Mouse (Mus musculus) spleen, adult 2 months (tissue): ENCODE data around the gene Olfr312. TPM values are rescaled to one million over a fixed set of nuclear protein-coding genes. Genes with fewer than 3 reads are reported as not detected.

Experiments
- DNase-seq, 2 experiments: peaks; one replicate each; pipeline versions ENCODE4 v3.0.0 to v3.0.0-alpha.2; 2012 to 2021; ENCODE audit warnings: low spot score in 2 of 2, low read depth in 1 of 2
- H3K27ac ChIP-seq: fragments of 200-500 bp; 2 replicates; pipeline ENCODE4 v1.5.1; 2012; ENCODE audit warnings: low read length, inconsistent platforms; ENCODE audit not compliant: insufficient read depth
- H3K27me3 ChIP-seq: fragments of 200-500 bp; 2 replicates; pipeline ENCODE4 v1.6.1; 2012; ENCODE audit warnings: mild to moderate bottlenecking, moderate library complexity, low read length, inconsistent platforms; ENCODE audit not compliant: control insufficient read depth, insufficient read depth
- H3K36me3 ChIP-seq: fragments of 200-500 bp; 2 replicates; pipeline ENCODE4 v1.6.1; 2012; ENCODE audit warnings: mild to moderate bottlenecking, low read length, inconsistent platforms; ENCODE audit not compliant: control insufficient read depth, insufficient read depth
- H3K4me1 ChIP-seq: fragments of 200-500 bp; 2 replicates; pipeline ENCODE4 v1.6.1; 2011; ENCODE audit warnings: inconsistent platforms; ENCODE audit not compliant: control insufficient read depth, insufficient read depth, insufficient read length
- H3K4me3 ChIP-seq: fragments of 200-500 bp; 2 replicates; pipeline ENCODE4 v1.5.1; 2011; ENCODE audit warnings: mild to moderate bottlenecking, inconsistent platforms; ENCODE audit not compliant: insufficient read depth, insufficient read length; ENCODE audit errors: extremely low read depth
- CTCF ChIP-seq: fragments of 200-500 bp; IDR thresholded peaks from 2 replicates; pipeline ENCODE4 v1.5.1; 2011; ENCODE audit warnings: mild to moderate bottlenecking, inconsistent platforms; ENCODE audit not compliant: insufficient read depth, insufficient read length, insufficient replicate concordance; ENCODE audit errors: extremely low read depth
- POLR2A ChIP-seq: fragments of 200-500 bp; IDR thresholded peaks from 2 replicates; pipeline ENCODE4 v1.6.1; 2011; ENCODE audit warnings: low read depth, low read length, inconsistent platforms
- WGBS: fragments of 180-500 bp; shearing (Covaris S2); methylation state at CpG from one replicate; pipeline ENCODE4 v1.1.7; 2018; 5-methylcytosine and 5-hydroxymethylcytosine counted together
- polyA plus RNA-seq: library from polyadenylated mRNA; depleted of rRNA; stranded (reverse); fragments of >200 nt; gene quantifications from 2 replicates; pipeline ENCODE4 v1.2.3, GENCODE M21; 2012

Olfr312 gene
- polyA plus RNA-seq, 1 experiment: not detected

- WGBS: 48% methylated on average over 6 of the region's 6 CpGs
- TF ChIP-seq CTCF (no peak), POLR2A (no peak)
- Histone ChIP-seq H3K27me3 (no peaks in the 10 kb centered on the region), H3K4me1 (no peaks in the 10 kb centered on the region; the same call in 1 of the 2 replicates), H3K36me3 (no peaks in the 10 kb centered on the region), H3K4me3 (no peak overlapping the region), H3K27ac (no peak overlapping the region)
- no peak for DNase-seq
These were observed 38.4 kb upstream of the Olfr312 start for GRCm38 (mm10) chr11:58790646-58791045.

DNA sequence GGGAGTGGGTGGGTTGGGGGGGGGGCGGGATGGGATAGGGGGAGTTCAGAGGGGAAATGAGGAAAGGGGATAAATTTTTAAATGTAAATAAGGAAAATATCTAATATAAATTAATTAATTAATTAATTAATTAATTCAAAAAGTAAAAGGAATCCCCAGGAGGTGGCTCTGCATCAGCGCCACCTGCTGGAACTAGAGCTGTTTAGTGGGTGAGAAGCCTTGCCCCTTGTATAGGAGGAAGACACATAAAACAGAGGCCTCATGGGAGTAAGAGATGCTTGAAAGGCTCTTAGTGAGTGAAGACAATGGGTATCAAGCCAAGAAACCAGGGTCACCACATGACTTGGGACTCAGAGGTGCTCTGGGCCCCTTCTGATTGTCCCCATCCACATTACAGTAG is 33.2 kb upstream of the Olfr312 start:
- DNase-seq: no peak
- H3K4me3 ChIP-seq: no peak overlapping the region
- TF ChIP-seq POLR2A (no peak), CTCF (no peak)
- no peaks in the 10 kb centered on the region for H3K4me1 ChIP-seq
- no peak overlapping the region for H3K27ac ChIP-seq
- H3K27me3 ChIP-seq: no peaks in the 10 kb centered on the region
- no peaks in the 10 kb centered on the region for H3K36me3 ChIP-seq
- WGBS: 76% methylated on average over 2 of the region's 2 CpGs

DNA sequence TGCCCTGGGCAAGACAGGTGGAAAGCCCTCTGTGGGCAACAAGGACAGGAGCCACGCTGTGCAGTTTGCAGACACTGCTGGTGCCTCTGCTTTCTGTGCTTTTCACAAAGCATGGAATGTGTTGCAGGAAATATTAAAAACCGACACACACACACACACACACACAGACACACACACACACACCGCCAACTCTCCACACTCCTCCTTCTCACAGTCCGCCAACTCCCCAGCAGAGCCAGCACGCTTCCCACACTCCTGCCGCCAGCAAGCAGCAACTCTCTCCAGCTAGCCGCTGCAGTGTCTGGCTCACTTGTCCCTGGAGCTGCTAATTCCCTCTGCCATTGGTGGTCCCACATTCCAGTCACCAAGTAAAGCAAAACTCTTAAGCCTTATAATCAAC is 32.2 kb upstream of the Olfr312 start:
- H3K4me3 ChIP-seq: no peak overlapping the region
- 86% methylated on average over 7 of the region's 7 CpGs for WGBS
- DNase-seq: no peak
- no peaks in the 10 kb centered on the region for H3K36me3 ChIP-seq
- H3K27ac ChIP-seq: no peak overlapping the region
- no peaks in the 10 kb centered on the region for H3K4me1 ChIP-seq
- TF ChIP-seq CTCF (no peak), POLR2A (no peak)
- H3K27me3 ChIP-seq: no peaks in the 10 kb centered on the region

DNA sequence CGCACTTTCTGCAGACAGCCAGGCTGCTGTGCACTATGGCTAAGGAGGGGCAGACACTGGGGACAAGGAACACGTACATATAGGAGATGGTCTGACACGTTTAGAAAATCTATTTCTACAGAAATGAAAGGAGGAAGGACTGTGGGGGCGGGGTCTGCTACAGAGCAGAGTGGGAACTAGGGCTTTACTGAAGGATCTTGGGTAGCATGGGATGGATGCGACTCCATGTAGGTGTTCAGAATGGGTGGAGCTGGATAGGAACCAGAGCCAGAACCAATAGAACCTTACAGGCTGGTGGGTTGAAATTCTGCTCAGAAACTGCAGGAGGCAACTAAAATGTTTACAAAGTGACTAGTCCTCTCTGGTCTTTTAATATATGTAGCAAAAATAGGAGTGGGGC is 29.3 kb upstream of the Olfr312 start:
- DNase-seq: no peak
- no peak for TF ChIP-seq POLR2A
- TF ChIP-seq CTCF: no peak
- H3K36me3 ChIP-seq: no peaks in the 10 kb centered on the region
- no peak overlapping the region for H3K27ac ChIP-seq
- H3K4me3 ChIP-seq: no peak overlapping the region
- no peaks in the 10 kb centered on the region for H3K27me3 ChIP-seq
- no peaks in the 10 kb centered on the region for H3K4me1 ChIP-seq
- WGBS: 55% methylated on average over 5 of the region's 5 CpGs

GRCm38 (mm10) chr11:58801558-58802228 is 27.3 kb upstream of the Olfr312 start, which contains the start of gene Fam183b:
Gene Fam183b (minus strand): TSS chr11:58801960.
- H3K4me3 ChIP-seq: no peak within 1 kb of the TSS; the same call in 1 of the 2 replicates

DNA sequence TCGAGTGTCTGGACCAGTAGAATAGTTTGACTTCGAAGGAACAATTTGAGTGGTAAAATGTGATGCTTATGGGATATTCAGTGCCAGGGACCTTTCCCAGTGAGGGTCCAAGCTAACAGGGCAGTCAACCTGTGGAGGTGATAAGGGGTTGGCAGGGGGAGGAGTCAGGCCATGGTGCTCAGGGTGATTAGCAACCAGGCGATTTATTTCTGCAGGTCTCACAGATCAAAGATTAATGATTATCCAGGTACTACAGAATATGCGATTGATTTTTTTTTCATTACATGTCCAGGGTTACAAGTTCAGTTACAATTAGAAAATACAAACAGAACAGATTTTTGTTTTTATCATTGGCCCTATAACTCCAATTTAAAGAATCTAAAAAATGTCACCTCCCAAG is 25.2 kb upstream of the Olfr312 start:
- Histone ChIP-seq H3K27me3 (no peaks in the 10 kb centered on the region), H3K4me1 (no peaks in the 10 kb centered on the region), H3K36me3 (no peaks in the 10 kb centered on the region), H3K4me3 (no peak overlapping the region), H3K27ac (no peak overlapping the region)
- DNase-seq: no peak
- TF ChIP-seq CTCF (no peak), POLR2A (no peak)
- 79% methylated on average over 4 of the region's 4 CpGs for WGBS

More at GRCm38 (mm10) chr11:58801558-58802228, 27.3 kb upstream of the Olfr312 start, which contains the start of gene Fam183b:
- Histone ChIP-seq H3K27ac (no peak within 1 kb of the TSS), H3K4me1 (no peaks in the 10 kb centered on the region), H3K27me3 (no peaks in the 10 kb centered on the region), H3K36me3 (no peaks in the 10 kb centered on the region)
- WGBS: 41% methylated on average over 14 of the region's 14 CpGs
- no peak for DNase-seq
- TF ChIP-seq POLR2A (no peak), CTCF (no peak)

- H3K36me3 ChIP-seq: no peaks in the 10 kb centered on the region
- H3K27me3 ChIP-seq: no peaks in the 10 kb centered on the region
- no peak for TF ChIP-seq POLR2A
- TF ChIP-seq CTCF: no peak
- no peak overlapping the region for H3K4me3 ChIP-seq
- no peaks in the 10 kb centered on the region for H3K4me1 ChIP-seq
- H3K27ac ChIP-seq: no peak overlapping the region
- WGBS: 78% methylated on average over 2 of the region's 2 CpGs
- DNase-seq: no peak
These were observed 24.6 kb upstream of the Olfr312 start for GRCm38 (mm10) chr11:58804393-58804792.
